Mouse (Mus musculus): ENCODE data around the gene Catsper3.

The Catsper3 gene

GRCm38 (mm10) chr13:55784268-55784667 lies at the start of gene Catsper3:
Gene Catsper3 (plus strand): TSS chr13:55784568.
- no peak for DNase-seq

- no peak for DNase-seq
These were observed 46.5 kb upstream of the Catsper3 start for GRCm38 (mm10) chr13:55737885-55738284.

GRCm38 (mm10) chr13:55742306-55742705 lies 42.1 kb upstream of the Catsper3 start:
- no peak for DNase-seq

- DNase-seq = no peak
These were observed 30.0 kb upstream of the Catsper3 start for GRCm38 (mm10) chr13:55754380-55754779.

- DNase-seq = no peak
These were observed 27.6 kb upstream of the Catsper3 start for GRCm38 (mm10) chr13:55756789-55757188.

- DNase-seq = no peak
These were observed 26.7 kb upstream of the Catsper3 start for GRCm38 (mm10) chr13:55757645-55758044.

GRCm38 (mm10) chr13:55760576-55760975 lies 23.8 kb upstream of the Catsper3 start:
- no peak for DNase-seq

- DNase-seq = no peak
These were observed 22.9 kb upstream of the Catsper3 start for GRCm38 (mm10) chr13:55761486-55761885.

GRCm38 (mm10) chr13:55774352-55774751 lies 10.0 kb upstream of the Catsper3 start:
- no peak for DNase-seq

GRCm38 (mm10) chr13:55775056-55775455 lies 9.3 kb upstream of the Catsper3 start:
- no peak for DNase-seq

- no peak for DNase-seq
These were observed 1.8 kb downstream of the Catsper3 start for GRCm38 (mm10) chr13:55786120-55786519.

GRCm38 (mm10) chr13:55801246-55801645 lies 16.9 kb downstream of the Catsper3 start:
- no peak for DNase-seq

GRCm38 (mm10) chr13:55803973-55804372 lies 19.6 kb downstream of the Catsper3 start:
- DNase-seq = no peak

GRCm38 (mm10) chr13:55809041-55809623 lies 24.8 kb downstream of the Catsper3 start:
- no peak for DNase-seq

- DNase-seq = no peak
These were observed 25.3 kb downstream of the Catsper3 start for GRCm38 (mm10) chr13:55809707-55810106.

- DNase-seq = no peak
These were observed 26.6 kb downstream of the Catsper3 start for GRCm38 (mm10) chr13:55810947-55811346.

- DNase-seq = no peak
These were observed 29.2 kb downstream of the Catsper3 start for GRCm38 (mm10) chr13:55813490-55814016.

GRCm38 (mm10) chr13:55814834-55815233 lies 30.5 kb downstream of the Catsper3 start:
- DNase-seq = no peak

- DNase-seq = no peak
These were observed 38.1 kb downstream of the Catsper3 start for GRCm38 (mm10) chr13:55822499-55822898.

- DNase-seq = no peak
These were observed 40.0 kb downstream of the Catsper3 start for GRCm38 (mm10) chr13:55824151-55824945.

GRCm38 (mm10) chr13:55825245-55825681 lies 40.9 kb downstream of the Catsper3 start:
- DNase-seq = no peak

GRCm38 (mm10) chr13:55826008-55826671 lies 41.8 kb downstream of the Catsper3 start:
- DNase-seq = no peak
